Mouse (Mus musculus): ENCODE results near the gene Arhgef17. TPM values are rescaled to one million over a fixed set of nuclear protein-coding genes. Genes with fewer than 3 reads are reported as not detected.

The Arhgef17 gene
- 43.1 and 54.8 TPM in 2 replicates for polyA plus RNA-seq (2011; ENCODE audit: insufficient read length, low read depth, missing spikeins)

DNA sequence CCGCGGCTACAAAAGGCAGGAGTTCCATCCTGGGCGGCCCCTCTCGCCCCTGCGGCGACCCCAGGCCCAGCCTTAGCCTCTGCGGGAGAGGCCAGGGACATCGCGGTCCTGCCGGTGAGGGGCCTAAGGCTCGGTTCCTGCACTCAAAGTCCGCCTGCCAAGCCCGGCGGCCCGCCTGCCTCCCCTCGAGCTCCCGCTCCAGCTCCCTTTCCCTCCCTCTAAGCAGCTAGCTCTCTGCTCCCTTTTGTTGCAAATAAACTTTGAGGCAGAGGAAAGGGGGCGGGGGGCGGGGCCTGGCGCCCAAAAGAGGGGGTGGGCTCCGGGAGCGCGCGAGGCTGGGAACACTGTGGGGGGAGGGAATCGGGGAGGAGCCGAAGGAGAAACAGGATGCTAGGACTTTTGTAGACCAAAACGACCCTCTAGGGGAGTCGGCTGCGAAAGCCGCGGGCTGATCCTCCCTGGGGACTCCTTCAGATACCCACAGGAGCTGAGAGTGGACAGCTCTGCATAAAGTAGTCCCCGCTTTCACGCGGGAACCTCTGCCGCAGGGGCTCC is at the start of gene Arhgef17:
Gene Arhgef17, minus strand, starts transcription at position 182 of the 555 bp plus-strand sequence.
- TF ChIP-seq POLR2A (IDR thresholded peaks at IDR 0.05; ENCODE audit: low read depth, low read length) = peak; percentile 99
- no peak for TF ChIP-seq CTCF (IDR thresholded peaks at IDR 0.05; ENCODE audit: borderline replicate concordance, insufficient read depth, low read length)
- H3K4me1 ChIP-seq (ENCODE audit: control insufficient read depth, insufficient read depth, low read length) = no peaks in the 10 kb centered on the region
- H3K4me3 ChIP-seq (ENCODE audit: insufficient read depth, low read length) = peak within 1 kb of the TSS; percentile 60
- peak within 1 kb of the TSS; percentile 98 for H3K27ac ChIP-seq (ENCODE audit: insufficient read depth, low read length)

DNA sequence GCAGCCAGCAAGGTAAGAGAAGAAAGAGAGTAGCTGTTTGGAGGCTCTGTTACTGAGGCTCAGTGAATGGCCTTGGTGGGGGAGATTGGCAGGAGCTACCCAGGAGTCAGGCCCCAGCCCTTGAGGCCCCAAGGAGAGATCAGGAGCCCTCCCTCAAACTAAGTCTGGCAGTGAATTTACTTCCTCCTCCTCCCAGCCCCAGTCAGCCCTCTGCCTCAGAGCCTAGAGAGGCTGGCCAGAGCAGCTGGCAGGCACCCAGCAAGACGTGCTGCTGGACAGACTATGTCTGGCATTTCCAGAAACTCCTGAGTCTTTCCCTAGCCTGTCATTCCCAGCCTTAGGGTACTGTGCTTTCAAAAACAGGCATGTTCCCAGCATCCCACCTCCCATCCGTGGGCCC is 47.3 kb upstream of the Arhgef17 start:
- TF ChIP-seq POLR2A (IDR thresholded peaks at IDR 0.05; ENCODE audit: low read depth, low read length) = no peak
- no peak for TF ChIP-seq CTCF (IDR thresholded peaks at IDR 0.05; ENCODE audit: borderline replicate concordance, insufficient read depth, low read length)
- Histone ChIP-seq H3K4me3 (ENCODE audit: insufficient read depth, low read length) (no peak overlapping the region), H3K27ac (ENCODE audit: insufficient read depth, low read length) (0 out of 2 replicates have a peak overlapping the region, but pooled peaks have one; percentile 9), H3K4me1 (ENCODE audit: control insufficient read depth, insufficient read depth, low read length) (peaks cover 8% of the 10 kb centered on the region)

DNA sequence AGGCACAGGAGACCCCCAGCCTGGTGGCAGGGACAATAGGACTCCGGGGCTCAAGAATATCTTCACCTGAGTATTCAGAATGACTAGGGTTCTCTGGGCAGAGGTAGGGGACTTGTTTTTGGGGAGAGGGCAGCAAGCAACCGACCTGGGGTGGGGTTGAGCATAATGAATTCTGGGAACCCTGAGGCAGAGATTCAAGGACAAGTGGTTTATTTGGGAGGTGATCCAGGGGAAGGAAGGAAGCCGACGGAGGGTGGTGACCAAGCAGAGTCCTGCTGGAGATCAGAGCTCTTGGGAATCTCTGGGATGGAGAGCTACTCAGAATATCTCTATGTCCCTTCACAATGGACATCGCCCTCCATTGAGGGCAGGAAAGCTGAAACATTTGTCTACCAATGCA is 46.3 kb upstream of the Arhgef17 start:
- TF ChIP-seq POLR2A (IDR thresholded peaks at IDR 0.05; ENCODE audit: low read depth, low read length) = no peak
- no peak for TF ChIP-seq CTCF (IDR thresholded peaks at IDR 0.05; ENCODE audit: borderline replicate concordance, insufficient read depth, low read length)
- Histone ChIP-seq H3K4me1 (ENCODE audit: control insufficient read depth, insufficient read depth, low read length) (peaks cover 8% of the 10 kb centered on the region), H3K27ac (ENCODE audit: insufficient read depth, low read length) (no peak overlapping the region), H3K4me3 (ENCODE audit: insufficient read depth, low read length) (no peak overlapping the region)

DNA sequence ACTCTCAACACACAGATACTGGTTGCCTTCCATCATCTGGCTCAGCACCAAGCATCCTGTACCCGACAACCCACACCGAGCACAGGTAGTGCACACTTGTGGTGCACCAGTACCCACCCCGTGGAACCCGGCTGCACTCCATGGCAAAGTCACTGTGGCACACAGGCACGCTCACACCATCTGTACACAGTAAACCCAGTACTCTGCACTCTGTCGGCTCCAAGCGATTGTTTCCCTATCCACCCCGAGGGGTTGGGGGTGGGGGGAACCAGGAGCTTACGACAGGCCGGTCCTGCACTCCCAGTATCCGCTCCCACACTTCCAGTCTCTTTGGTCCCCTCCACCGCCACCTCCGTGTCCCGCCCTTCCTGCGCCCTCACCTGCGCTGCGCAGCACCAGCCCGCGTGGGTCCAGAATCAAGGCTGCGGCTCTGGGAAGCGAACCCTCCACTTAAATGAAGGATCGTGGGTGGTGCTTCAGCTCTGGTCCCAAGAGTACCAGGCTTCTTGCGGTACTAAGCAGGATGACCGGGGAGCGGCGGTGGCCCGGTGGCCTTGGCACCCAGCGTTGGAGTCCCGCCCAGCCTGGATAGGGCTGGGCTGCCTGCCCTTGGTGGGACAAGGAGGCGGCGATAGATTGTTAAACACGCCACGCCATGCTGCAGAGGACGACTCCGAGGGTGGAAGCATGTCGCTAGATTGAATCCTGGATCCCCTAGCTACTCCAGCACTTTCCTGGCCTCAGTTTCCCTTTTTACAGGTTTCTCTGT is 42.4 kb upstream of the Arhgef17 start, which contains the start of gene P2ry6:
Gene P2ry6, minus strand, starts transcription at position 515 of the 769 bp plus-strand sequence.
- H3K4me1 ChIP-seq (ENCODE audit: control insufficient read depth, insufficient read depth, low read length) = 0 out of 2 replicates have a peak, but pooled peaks cover 4% of the 10 kb centered on the region
- no peak within 1 kb of the TSS for H3K27ac ChIP-seq (ENCODE audit: insufficient read depth, low read length)
- no peak for TF ChIP-seq POLR2A (IDR thresholded peaks at IDR 0.05; ENCODE audit: low read depth, low read length)
- TF ChIP-seq CTCF (IDR thresholded peaks at IDR 0.05; ENCODE audit: borderline replicate concordance, insufficient read depth, low read length) = no peak
- no peak within 1 kb of the TSS for H3K4me3 ChIP-seq (ENCODE audit: insufficient read depth, low read length)

DNA sequence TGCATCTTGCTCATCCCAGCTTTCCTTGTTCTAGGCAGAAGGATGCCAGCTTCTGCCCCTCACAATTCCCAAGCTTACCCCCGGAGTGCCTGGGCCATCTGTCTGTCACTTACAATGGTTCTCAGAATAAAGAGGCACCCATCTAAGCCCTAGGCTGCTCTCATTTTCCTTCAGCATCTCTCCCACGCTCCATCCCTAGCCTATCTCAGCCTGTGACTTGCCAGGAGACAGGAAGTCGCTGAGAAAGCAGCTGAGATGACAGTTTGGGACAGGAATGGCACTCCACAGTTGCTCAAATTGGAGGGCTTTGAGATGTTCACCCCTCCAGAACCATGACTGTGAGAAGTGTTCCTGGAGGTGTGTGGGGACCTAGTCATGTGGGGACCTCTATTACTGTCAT is 41.0 kb upstream of the Arhgef17 start:
- no peak for TF ChIP-seq CTCF (IDR thresholded peaks at IDR 0.05; ENCODE audit: borderline replicate concordance, insufficient read depth, low read length)
- no peak for TF ChIP-seq POLR2A (IDR thresholded peaks at IDR 0.05; ENCODE audit: low read depth, low read length)
- Histone ChIP-seq H3K27ac (ENCODE audit: insufficient read depth, low read length) (no peak overlapping the region), H3K4me1 (ENCODE audit: control insufficient read depth, insufficient read depth, low read length) (no peaks in the 10 kb centered on the region), H3K4me3 (ENCODE audit: insufficient read depth, low read length) (no peak overlapping the region)

DNA sequence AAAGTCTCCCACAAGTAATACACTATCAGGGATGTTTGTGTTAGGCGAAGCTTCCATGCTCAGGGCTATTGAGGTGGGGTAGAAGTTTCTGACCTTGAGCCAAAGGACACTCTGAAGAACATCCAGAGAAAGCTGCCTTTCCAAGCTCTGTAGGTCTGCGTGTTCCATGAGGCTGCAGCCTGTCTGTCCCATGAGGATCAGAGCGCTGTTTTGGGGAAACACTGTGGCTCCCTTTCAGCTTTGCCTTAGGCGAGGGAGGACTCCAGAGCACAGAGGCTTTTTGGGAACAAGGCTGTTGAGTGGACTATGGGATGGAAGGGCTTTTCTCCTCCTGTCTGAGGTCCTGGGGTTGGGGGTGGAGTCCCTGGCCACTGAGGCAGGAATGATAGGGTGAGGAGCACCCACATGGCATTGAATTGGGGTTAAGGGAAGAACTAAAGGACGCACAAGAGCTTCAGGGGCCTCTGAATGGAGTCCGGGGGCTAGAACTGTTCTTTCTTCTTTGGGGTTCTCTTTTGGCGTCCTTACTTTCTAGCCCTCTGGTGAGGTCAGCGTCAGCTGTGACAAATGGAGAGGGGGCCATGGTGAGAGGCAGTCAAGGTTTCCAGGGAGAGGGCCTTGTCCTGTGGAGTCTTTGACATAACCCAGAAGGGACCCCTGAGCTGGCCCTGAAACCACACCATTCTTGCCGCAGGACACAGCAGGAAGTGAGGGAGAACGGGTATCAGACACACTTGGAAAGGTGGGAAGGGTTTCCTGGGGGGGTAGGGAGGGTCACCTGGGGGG is 37.2 kb upstream of the Arhgef17 start:
- Histone ChIP-seq H3K27ac (ENCODE audit: insufficient read depth, low read length) (no peak overlapping the region), H3K4me1 (ENCODE audit: control insufficient read depth, insufficient read depth, low read length) (no peaks in the 10 kb centered on the region), H3K4me3 (ENCODE audit: insufficient read depth, low read length) (no peak overlapping the region)
- TF ChIP-seq POLR2A (IDR thresholded peaks at IDR 0.05; ENCODE audit: low read depth, low read length) (no peak), CTCF (IDR thresholded peaks at IDR 0.05; ENCODE audit: borderline replicate concordance, insufficient read depth, low read length) (no peak)

DNA sequence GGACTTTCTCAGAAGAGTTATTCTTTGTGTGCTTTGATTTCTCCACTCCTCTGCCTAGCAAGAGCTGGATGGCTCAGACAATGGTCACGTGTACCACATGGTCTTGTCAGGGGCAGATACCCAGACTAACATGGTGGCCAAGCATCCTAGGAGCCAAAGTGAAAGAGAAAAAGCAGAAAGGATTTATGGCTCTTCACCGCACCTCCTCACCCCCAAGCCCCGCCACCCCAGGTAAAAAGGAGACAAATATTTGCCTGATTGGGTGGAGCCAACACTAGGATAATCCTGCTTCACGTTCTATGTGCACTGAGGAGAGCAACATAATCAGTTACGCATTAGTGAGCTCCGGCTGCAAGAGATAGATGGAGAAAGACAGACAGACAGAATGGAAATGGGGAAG is 36.5 kb upstream of the Arhgef17 start:
- TF ChIP-seq CTCF (IDR thresholded peaks at IDR 0.05; ENCODE audit: borderline replicate concordance, insufficient read depth, low read length) = no peak
- no peak for TF ChIP-seq POLR2A (IDR thresholded peaks at IDR 0.05; ENCODE audit: low read depth, low read length)
- Histone ChIP-seq H3K4me3 (ENCODE audit: insufficient read depth, low read length) (no peak overlapping the region), H3K27ac (ENCODE audit: insufficient read depth, low read length) (no peak overlapping the region), H3K4me1 (ENCODE audit: control insufficient read depth, insufficient read depth, low read length) (no peaks in the 10 kb centered on the region)

DNA sequence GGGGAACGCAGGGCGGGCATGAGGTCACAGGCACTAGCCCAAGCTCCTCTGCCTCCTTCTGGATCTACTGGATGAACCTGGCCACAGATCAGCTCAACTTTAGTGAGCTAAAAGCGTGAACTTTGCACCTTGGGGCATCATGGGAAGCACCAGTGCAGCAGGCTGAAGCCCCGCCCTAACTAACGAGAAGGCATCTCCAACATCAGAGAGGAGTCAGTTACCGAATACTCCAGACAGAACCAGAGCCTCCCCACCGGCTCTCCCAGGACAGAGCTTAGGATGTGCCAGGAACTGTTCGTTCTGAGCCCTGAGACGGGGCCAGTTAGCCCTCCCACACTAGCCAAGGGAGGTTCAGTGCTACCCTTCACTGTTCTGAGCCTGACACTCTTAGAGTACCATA is 35.9 kb upstream of the Arhgef17 start:
- no peak overlapping the region for H3K4me3 ChIP-seq (ENCODE audit: insufficient read depth, low read length)
- no peaks in the 10 kb centered on the region for H3K4me1 ChIP-seq (ENCODE audit: control insufficient read depth, insufficient read depth, low read length)
- no peak overlapping the region for H3K27ac ChIP-seq (ENCODE audit: insufficient read depth, low read length)
- TF ChIP-seq POLR2A (IDR thresholded peaks at IDR 0.05; ENCODE audit: low read depth, low read length) = no peak
- TF ChIP-seq CTCF (IDR thresholded peaks at IDR 0.05; ENCODE audit: borderline replicate concordance, insufficient read depth, low read length) = no peak

DNA sequence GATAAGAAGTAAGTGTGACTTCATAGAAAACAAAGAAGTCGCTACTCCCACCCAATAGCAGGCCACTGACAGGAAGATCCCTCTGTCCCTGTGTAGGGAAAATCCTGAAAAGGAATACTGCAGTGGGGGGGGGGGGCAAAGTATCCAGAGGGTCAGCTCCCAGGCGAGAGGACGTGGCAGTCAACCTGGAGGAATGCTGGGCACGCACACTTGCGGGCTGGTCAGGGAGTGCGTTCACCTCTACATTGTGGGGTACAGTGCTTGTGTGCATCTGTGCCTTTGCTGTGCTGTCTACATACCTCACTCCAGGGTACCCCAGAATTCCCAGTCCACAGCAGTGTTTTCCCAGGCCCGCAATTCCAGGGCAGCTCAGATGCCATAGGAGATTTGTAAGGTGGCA is 34.1 kb upstream of the Arhgef17 start:
- no peak for TF ChIP-seq CTCF (IDR thresholded peaks at IDR 0.05; ENCODE audit: borderline replicate concordance, insufficient read depth, low read length)
- TF ChIP-seq POLR2A (IDR thresholded peaks at IDR 0.05; ENCODE audit: low read depth, low read length) = no peak
- no peak overlapping the region for H3K4me3 ChIP-seq (ENCODE audit: insufficient read depth, low read length)
- no peaks in the 10 kb centered on the region for H3K4me1 ChIP-seq (ENCODE audit: control insufficient read depth, insufficient read depth, low read length)
- no peak overlapping the region for H3K27ac ChIP-seq (ENCODE audit: insufficient read depth, low read length)

Data from embryonic fibroblast, embryonic 13.5 days (primary cell).